Mouse (Mus musculus): ENCODE measurements around the gene 4933434E20Rik.

Gene 4933434E20Rik

GRCm38 (mm10) chr3:90051441-90052350, at the start of gene 4933434E20Rik:
Gene 4933434E20Rik (plus strand): TSS chr3:90051636.
- DNase-seq, result peak in 1 of 2 experiments; percentile 60

- no peak for DNase-seq
Measured at GRCm38 (mm10) chr3:90004091-90004796, 47.2 kb upstream of the 4933434E20Rik start.

GRCm38 (mm10) chr3:90010291-90010690, 41.1 kb upstream of the 4933434E20Rik start:
- no peak for DNase-seq

GRCm38 (mm10) chr3:90016626-90017025, 34.8 kb upstream of the 4933434E20Rik start:
- DNase-seq, result no peak

- DNase-seq, result no peak
Measured at GRCm38 (mm10) chr3:90034653-90035052, 16.8 kb upstream of the 4933434E20Rik start.

GRCm38 (mm10) chr3:90036263-90036662, 15.2 kb upstream of the 4933434E20Rik start:
- DNase-seq, result no peak

GRCm38 (mm10) chr3:90049691-90050090, 1.7 kb upstream of the 4933434E20Rik start:
- no peak for DNase-seq

- peak; percentile 90 to 93 for DNase-seq
Measured at GRCm38 (mm10) chr3:90052351-90053241, 1.2 kb downstream of the 4933434E20Rik start, which contains the start of gene Ubap2l. Gene Ubap2l (minus strand): TSS chr3:90052628.

GRCm38 (mm10) chr3:90061549-90061948, 10.1 kb downstream of the 4933434E20Rik start:
- DNase-seq, result no peak

GRCm38 (mm10) chr3:90062539-90062938, 11.1 kb downstream of the 4933434E20Rik start:
- DNase-seq, result no peak

- DNase-seq, result no peak
Measured at GRCm38 (mm10) chr3:90064383-90064782, 12.9 kb downstream of the 4933434E20Rik start.

GRCm38 (mm10) chr3:90065553-90065952, 14.1 kb downstream of the 4933434E20Rik start:
- DNase-seq, result peak in 1 of 2 experiments; percentile 49

- no peak for DNase-seq
Measured at GRCm38 (mm10) chr3:90067851-90068250, 16.4 kb downstream of the 4933434E20Rik start.

- no peak for DNase-seq
Measured at GRCm38 (mm10) chr3:90069688-90070087, 18.3 kb downstream of the 4933434E20Rik start.

- no peak for DNase-seq
Measured at GRCm38 (mm10) chr3:90072294-90072693, 20.9 kb downstream of the 4933434E20Rik start, which contains the start of gene Tpm3. Gene Tpm3 (plus strand): TSS chr3:90072649.

GRCm38 (mm10) chr3:90076921-90077716, 25.7 kb downstream of the 4933434E20Rik start:
- DNase-seq, result peak; percentile 42 to 75

- DNase-seq, result no peak
Measured at GRCm38 (mm10) chr3:90078224-90078623, 26.8 kb downstream of the 4933434E20Rik start.

GRCm38 (mm10) chr3:90079133-90079762, 27.8 kb downstream of the 4933434E20Rik start:
- DNase-seq, result peak; percentile 82 to 90

- DNase-seq, result peak; percentile 81 to 86
Measured at GRCm38 (mm10) chr3:90079763-90080497, 28.5 kb downstream of the 4933434E20Rik start.

- no peak for DNase-seq
Measured at GRCm38 (mm10) chr3:90080498-90080863, 29.0 kb downstream of the 4933434E20Rik start.
